Mouse (Mus musculus): ENCODE data around the gene Asz1.

DNA sequence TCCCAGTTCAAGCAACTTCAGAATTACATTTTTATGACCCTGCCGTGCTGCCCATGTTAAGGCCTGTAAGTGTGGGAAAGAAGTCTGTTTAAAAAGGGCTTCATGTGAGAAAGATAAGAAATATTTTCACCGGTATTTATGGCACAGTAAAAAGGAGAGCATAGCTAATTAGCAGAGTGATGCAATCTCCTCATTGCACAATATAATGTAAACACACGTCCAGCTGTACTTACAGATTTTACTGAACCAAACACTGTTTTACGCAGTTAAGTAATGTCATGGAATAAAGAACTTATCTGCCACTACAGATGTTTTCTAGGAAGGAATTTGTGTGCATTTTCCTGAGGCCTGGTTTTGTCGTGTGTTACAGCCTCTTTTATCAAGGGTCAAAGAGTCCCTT lies 32.3 kb downstream of the Asz1 start:
- TF ChIP-seq CTCF (IDR thresholded peaks at IDR 0.05) (no peak), POLR2A (IDR thresholded peaks at IDR 0.05; ENCODE audit: insufficient read depth, low read depth, low read length) (no peak), EP300 (IDR thresholded peaks at IDR 0.05; ENCODE audit: insufficient read depth, low read depth, low read length) (no peak)
